Mouse (Mus musculus): ENCODE results near the gene Snx15.

DNA sequence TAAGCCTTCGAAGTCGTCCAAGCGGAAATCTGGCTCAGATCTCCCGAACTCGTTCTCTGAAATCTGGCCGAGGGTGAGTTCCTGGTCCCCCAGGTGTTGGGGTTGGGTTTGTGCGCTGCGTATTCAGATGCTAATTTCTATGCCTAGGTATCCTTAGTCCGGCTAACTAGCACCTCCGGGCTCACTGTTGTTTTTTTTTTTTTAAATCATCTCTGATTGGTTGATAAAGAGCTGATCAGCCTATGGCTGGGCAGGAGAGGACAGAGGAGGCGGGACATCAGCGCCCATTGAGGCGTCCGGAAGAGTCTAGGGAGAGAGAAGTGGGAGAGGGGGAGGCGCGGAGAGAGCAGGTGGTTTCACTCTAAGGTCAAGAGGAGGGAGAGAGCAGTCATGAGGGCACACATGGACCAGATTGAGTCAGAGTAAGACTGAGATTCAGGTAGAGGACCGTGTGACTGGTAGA, 42.7 kb downstream of the Snx15 start:
- TF ChIP-seq CTCF (IDR thresholded peaks at IDR 0.05; ENCODE audit: borderline replicate concordance, extremely low read depth, insufficient read depth, insufficient read length), result no peak
- no peak for TF ChIP-seq POLR2A (IDR thresholded peaks at IDR 0.05; ENCODE audit: borderline replicate concordance, extremely low read depth, insufficient read depth, insufficient read length, poor library complexity, severe bottlenecking)
